Mouse (Mus musculus): ENCODE data around the gene Galr2. TPM values are rescaled to one million over a fixed set of nuclear protein-coding genes. Genes with fewer than 3 reads are reported as not detected.
"Not testable (repeated sequence)": the region's sequence is repeated elsewhere in the genome, so short reads cannot be mapped to it uniquely, and the experiment has no call there.

The Galr2 gene
- polyA plus RNA-seq, 1 experiment from 2014 or later, result 0.10 TPM

DNA sequence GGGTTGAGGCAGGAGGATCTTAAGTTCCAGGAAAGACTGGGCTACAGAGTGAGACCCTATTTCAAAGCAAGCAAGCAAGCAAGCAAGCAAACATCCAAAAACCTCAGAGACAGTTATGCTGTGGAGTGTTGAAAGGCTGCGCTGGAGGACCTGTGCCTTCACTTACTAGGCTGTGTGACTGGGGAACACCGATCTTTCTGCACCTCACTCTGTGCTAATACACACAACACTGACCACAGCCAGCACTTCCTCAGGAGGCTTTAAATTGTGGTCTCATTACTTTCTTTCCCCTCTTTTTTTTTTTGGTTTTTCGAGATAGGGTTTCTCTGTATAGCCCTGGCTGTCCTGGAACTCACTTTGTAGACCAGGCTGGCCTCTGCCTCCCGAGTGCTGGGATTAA lies 14.9 kb upstream of the Galr2 start:
- no peaks in the 10 kb centered on the region for H3K27me3 ChIP-seq (replicated peaks; ENCODE audit: control insufficient read depth, insufficient read depth, low read length)
- no peak for ATAC-seq
- H3K4me1 ChIP-seq (replicated peaks; ENCODE audit: control insufficient read depth, insufficient read depth, low read length), result peaks cover 4% of the 10 kb centered on the region
- H3K9ac ChIP-seq (replicated peaks; ENCODE audit: low read depth, low read length), result no peak overlapping the region
- 93% methylated on average over 4 of the region's 4 CpGs for WGBS
- H3K4me3 ChIP-seq (replicated peaks; ENCODE audit: low read length), result no peak overlapping the region
- H3K9me3 ChIP-seq (ENCODE audit: control insufficient read depth, low read length), result no peaks in the 10 kb centered on the region
- H3K4me2 ChIP-seq (ENCODE audit: low read length), result no peak overlapping the region
- no peak overlapping the region for H3K27ac ChIP-seq (ENCODE audit: low read length)
- H3K36me3 ChIP-seq (ENCODE audit: control insufficient read depth, insufficient read depth), result peaks cover 46% of the 10 kb centered on the region

DNA sequence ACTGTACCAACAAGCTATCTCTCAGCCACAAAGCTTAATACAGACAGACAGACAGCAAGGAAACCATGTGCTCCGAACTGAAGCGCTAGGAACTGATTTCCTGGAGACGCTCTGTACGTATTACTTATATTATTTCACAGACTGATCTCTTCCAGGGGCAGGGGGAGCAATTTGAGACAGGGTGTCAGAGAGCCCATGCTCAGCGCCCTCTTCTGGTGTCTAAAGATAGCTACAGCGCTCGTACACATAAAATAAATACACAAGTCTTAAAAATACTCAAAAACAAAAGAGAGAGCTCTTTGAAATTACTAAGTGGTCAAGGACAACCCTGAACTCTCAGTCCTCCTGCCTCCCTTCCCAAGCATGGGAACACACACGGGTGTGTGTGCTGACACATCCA lies 13.1 kb upstream of the Galr2 start:
- H3K4me3 ChIP-seq (replicated peaks; ENCODE audit: low read length), result no peak overlapping the region
- H3K9me3 ChIP-seq (ENCODE audit: control insufficient read depth, low read length), result no peaks in the 10 kb centered on the region
- peaks cover 30% of the 10 kb centered on the region for H3K36me3 ChIP-seq (ENCODE audit: control insufficient read depth, insufficient read depth)
- H3K4me2 ChIP-seq (ENCODE audit: low read length), result no peak overlapping the region
- no peak overlapping the region for H3K27ac ChIP-seq (ENCODE audit: low read length)
- no peak overlapping the region for H3K9ac ChIP-seq (replicated peaks; ENCODE audit: low read depth, low read length)
- 86% methylated on average over 8 of the region's 8 CpGs for WGBS
- no peaks in the 10 kb centered on the region for H3K27me3 ChIP-seq (replicated peaks; ENCODE audit: control insufficient read depth, insufficient read depth, low read length)
- peaks cover 15% of the 10 kb centered on the region for H3K4me1 ChIP-seq (replicated peaks; ENCODE audit: control insufficient read depth, insufficient read depth, low read length)
- ATAC-seq, result no peak

DNA sequence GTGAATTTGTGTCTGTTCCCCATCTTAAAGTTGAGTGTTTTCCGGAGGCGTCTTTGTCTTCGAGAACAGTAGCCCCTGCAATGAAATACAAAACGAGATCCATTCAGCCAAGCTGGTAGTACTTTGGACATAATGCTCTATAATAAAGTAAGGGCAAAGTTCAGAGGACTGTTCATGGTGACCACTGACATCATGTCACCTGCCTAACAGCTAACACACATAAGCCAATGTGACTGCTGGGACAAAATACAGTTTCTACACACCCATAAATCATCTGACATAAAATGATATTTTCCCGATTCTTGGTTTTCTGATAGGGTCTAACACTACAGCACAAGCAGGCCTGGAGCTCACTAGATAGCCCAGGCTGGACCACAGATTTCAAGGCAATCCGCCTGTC lies 12.4 kb upstream of the Galr2 start:
- 96% methylated on average over 6 of the region's 6 CpGs for WGBS
- peaks cover 25% of the 10 kb centered on the region for H3K36me3 ChIP-seq (ENCODE audit: control insufficient read depth, insufficient read depth)
- no peaks in the 10 kb centered on the region for H3K9me3 ChIP-seq (ENCODE audit: control insufficient read depth, low read length)
- H3K4me1 ChIP-seq (replicated peaks; ENCODE audit: control insufficient read depth, insufficient read depth, low read length), result peaks cover 21% of the 10 kb centered on the region
- H3K27ac ChIP-seq (ENCODE audit: low read length), result no peak overlapping the region
- H3K27me3 ChIP-seq (replicated peaks; ENCODE audit: control insufficient read depth, insufficient read depth, low read length), result no peaks in the 10 kb centered on the region
- no peak for ATAC-seq
- no peak overlapping the region for H3K4me2 ChIP-seq (ENCODE audit: low read length)
- H3K9ac ChIP-seq (replicated peaks; ENCODE audit: low read depth, low read length), result no peak overlapping the region
- H3K4me3 ChIP-seq (replicated peaks; ENCODE audit: low read length), result no peak overlapping the region

DNA sequence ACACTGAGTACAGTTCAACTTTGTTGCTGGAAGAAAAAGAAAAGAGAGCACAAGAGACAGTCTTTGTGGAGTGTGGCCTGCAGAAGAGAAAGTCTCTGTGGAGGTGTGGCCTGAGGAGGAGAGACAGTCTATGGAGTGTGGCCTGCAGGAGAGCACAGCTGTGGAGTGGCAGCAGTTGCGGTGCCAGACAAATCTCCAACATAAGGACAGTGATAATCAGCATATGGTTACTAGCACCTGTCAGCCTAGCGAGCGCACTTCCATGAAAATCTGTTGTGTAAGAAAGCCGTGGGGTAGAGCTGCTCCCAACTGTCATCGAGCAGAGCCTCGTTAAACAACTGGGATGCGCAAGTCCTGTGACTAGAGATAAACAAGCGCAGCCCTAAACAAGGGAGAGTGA lies 11.2 kb upstream of the Galr2 start:
- no peaks in the 10 kb centered on the region for H3K27me3 ChIP-seq (replicated peaks; ENCODE audit: control insufficient read depth, insufficient read depth, low read length)
- no peak overlapping the region for H3K9ac ChIP-seq (replicated peaks; ENCODE audit: low read depth, low read length)
- H3K27ac ChIP-seq (ENCODE audit: low read length), result no peak overlapping the region
- 73% methylated on average over 8 of the region's 8 CpGs for WGBS
- H3K4me2 ChIP-seq (ENCODE audit: low read length), result no peak overlapping the region
- no peak overlapping the region for H3K4me3 ChIP-seq (replicated peaks; ENCODE audit: low read length)
- no peak for ATAC-seq
- H3K36me3 ChIP-seq (ENCODE audit: control insufficient read depth, insufficient read depth), result peaks cover 18% of the 10 kb centered on the region
- H3K4me1 ChIP-seq (replicated peaks; ENCODE audit: control insufficient read depth, insufficient read depth, low read length), result peaks cover 25% of the 10 kb centered on the region
- no peaks in the 10 kb centered on the region for H3K9me3 ChIP-seq (ENCODE audit: control insufficient read depth, low read length)

DNA sequence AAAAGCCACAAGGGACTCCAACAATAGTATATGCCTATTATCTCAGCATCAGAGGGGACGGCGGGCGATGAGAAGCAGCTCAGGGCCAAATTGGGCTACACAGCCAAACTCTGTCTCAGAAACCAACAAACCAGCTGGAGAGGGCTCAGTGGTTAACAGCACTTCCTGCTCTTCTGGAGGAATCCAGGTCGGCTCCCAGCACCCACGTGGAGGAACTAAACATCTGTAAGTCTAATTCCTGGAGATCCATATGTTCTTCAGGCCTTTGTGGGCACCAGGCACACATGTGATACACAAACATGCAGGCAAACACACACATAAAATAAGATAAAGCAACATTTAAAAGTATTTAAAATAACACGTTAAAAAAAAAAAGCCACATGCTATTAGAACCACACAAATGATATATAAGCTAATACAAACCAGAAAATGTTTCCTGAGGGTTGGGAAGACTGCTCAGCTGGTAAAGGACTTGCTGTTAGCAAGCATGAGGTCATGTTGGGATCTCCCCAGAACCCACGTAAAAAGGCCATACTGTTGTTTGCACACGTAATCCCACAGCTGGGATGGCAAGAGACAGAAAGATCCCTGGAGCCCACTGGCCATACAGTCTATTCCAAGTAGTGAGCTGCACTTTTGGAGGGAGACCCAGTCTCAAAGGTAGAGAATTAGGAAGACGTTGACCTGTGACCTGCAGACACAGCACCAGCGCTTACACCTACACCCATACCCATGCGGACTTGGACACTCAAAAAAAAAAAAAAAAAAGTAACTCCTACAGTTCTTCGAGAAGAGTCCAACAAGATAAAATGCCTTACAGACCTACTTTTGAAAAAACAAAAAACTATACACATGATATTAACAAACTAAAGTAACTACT lies 7.9 kb upstream of the Galr2 start:
- Histone ChIP-seq H3K9me3 (ENCODE audit: control insufficient read depth, low read length) (no peaks in the 10 kb centered on the region), H3K9ac (replicated peaks; ENCODE audit: low read depth, low read length) (peak overlapping the region; percentile 93), H3K4me1 (replicated peaks; ENCODE audit: control insufficient read depth, insufficient read depth, low read length) (peaks cover 29% of the 10 kb centered on the region), H3K4me3 (replicated peaks; ENCODE audit: low read length) (peak overlapping the region; percentile 97), H3K27ac (ENCODE audit: low read length) (no peak overlapping the region), H3K36me3 (ENCODE audit: control insufficient read depth, insufficient read depth) (peaks cover 6% of the 10 kb centered on the region), H3K4me2 (ENCODE audit: low read length) (peak overlapping the region; percentile 96), H3K27me3 (replicated peaks; ENCODE audit: control insufficient read depth, insufficient read depth, low read length) (no peaks in the 10 kb centered on the region)
- no peak for ATAC-seq
- WGBS, result 63% methylated on average over 12 of the region's 12 CpGs

DNA sequence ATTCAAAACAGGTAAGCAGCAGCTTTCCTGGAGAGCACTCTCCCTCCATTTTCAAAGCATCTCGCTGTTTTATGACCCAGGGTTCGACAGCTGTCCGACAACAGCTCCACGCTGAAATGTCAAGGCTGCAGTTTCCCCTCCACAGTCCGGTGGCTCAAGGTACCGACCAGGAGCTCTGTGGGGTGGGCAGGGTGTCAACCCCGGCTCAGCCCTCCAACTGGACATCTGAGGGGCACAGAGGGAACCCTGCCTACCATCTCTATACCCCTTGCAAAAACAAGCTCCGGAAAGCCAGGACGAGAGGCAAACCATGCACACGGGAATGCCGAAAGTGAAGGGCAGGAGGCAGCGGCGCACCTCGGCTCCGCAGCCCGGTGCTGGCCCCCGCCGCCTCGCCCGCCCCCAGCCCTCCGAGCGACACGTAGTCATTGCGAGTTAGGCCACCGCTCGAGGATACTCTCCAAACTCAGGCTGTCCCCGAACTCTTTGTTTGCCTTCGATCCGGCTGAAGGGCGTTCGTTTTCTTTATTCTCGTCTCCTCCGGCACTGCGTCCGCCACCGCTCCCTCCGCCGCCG lies 7.2 kb upstream of the Galr2 start:
- Histone ChIP-seq H3K36me3 (ENCODE audit: control insufficient read depth, insufficient read depth) (peaks cover 2% of the 10 kb centered on the region; the same call in 1 of the 2 replicates), H3K27ac (ENCODE audit: low read length) (peak overlapping the region; percentile 41), H3K4me2 (ENCODE audit: low read length) (peak overlapping the region; percentile 96), H3K4me3 (replicated peaks; ENCODE audit: low read length) (peak overlapping the region; percentile 97), H3K9me3 (ENCODE audit: control insufficient read depth, low read length) (no peaks in the 10 kb centered on the region), H3K27me3 (replicated peaks; ENCODE audit: control insufficient read depth, insufficient read depth, low read length) (no peaks in the 10 kb centered on the region), H3K9ac (replicated peaks; ENCODE audit: low read depth, low read length) (peak overlapping the region; percentile 93), H3K4me1 (replicated peaks; ENCODE audit: control insufficient read depth, insufficient read depth, low read length) (peaks cover 29% of the 10 kb centered on the region)
- ATAC-seq, result peak; percentile 52
- WGBS, result under 1% methylated on average over 34 of the region's 39 CpGs

DNA sequence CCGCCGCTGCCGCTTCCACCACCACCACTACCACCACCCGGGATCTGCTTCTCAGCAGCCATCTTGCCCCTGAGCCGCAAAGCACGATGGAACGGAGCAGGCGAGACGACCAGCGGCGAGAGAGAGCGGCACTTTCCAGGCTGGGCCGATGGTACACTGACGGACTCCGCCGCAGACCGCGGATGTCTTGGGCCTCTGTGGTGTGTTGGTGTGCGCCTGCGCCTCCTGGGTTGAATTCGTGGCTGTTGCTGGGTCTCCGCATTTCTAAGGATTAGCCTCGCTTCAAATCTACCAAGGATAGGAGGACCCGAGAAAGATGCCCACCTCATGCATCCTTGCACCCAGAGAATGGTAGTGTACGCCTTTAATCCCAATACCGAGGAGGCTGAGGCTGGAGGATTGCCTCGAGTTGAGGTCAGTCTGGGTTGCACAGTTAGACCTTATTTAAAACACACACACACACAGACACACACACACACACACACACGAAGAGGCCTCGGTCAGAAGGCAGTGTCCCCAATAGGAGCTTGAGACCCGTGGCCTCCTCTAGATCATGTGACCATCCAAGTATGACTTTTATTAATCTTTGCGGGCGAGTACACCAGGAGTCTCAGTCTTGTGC lies 6.6 kb upstream of the Galr2 start, which contains the start of gene Srp68:
Srp68 (minus strand) TSS at position 173 of the 622 bp plus-strand sequence.
- Histone ChIP-seq H3K9ac (replicated peaks; ENCODE audit: low read depth, low read length) (peak within 1 kb of the TSS; percentile 93), H3K9me3 (ENCODE audit: control insufficient read depth, low read length) (no peaks in the 10 kb centered on the region), H3K4me1 (replicated peaks; ENCODE audit: control insufficient read depth, insufficient read depth, low read length) (peaks cover 29% of the 10 kb centered on the region), H3K4me3 (replicated peaks; ENCODE audit: low read length) (peak within 1 kb of the TSS; percentile 97), H3K27ac (ENCODE audit: low read length) (peak within 1 kb of the TSS; percentile 91), H3K27me3 (replicated peaks; ENCODE audit: control insufficient read depth, insufficient read depth, low read length) (no peaks in the 10 kb centered on the region), H3K36me3 (ENCODE audit: control insufficient read depth, insufficient read depth) (peaks cover 2% of the 10 kb centered on the region; the same call in 1 of the 2 replicates), H3K4me2 (ENCODE audit: low read length) (peak within 1 kb of the TSS; percentile 96)
- WGBS, result 3% methylated on average over 32 of the region's 32 CpGs
- peak; percentile 100 for ATAC-seq

DNA sequence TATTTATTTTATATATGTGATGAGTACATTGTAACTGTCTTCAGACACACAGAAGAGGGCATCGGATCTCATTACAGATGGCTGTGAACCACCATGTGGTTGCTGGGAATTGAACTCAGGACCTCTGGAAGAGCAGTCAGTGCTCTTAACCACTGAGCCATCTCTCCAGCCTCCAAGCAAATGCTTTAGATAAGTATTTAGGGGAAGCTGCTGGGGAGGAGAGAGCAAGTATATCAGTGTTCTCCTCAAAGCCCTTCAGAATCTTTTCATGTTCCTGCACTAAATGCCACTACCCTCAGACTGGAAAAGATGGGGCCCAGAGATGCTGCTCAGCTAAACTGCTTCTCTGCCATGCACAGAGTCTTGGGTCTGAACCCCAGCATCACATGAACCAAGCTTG lies 3.6 kb upstream of the Galr2 start:
- not testable (repeated sequence) for ATAC-seq; H3K9me3 ChIP-seq (ENCODE audit: control insufficient read depth, low read length); H3K36me3 ChIP-seq (ENCODE audit: control insufficient read depth, insufficient read depth); H3K4me3 ChIP-seq (replicated peaks; ENCODE audit: low read length); H3K9ac ChIP-seq (replicated peaks; ENCODE audit: low read depth, low read length); H3K27ac ChIP-seq (ENCODE audit: low read length); H3K4me2 ChIP-seq (ENCODE audit: low read length)
- Histone ChIP-seq H3K4me1 (replicated peaks; ENCODE audit: control insufficient read depth, insufficient read depth, low read length) (peaks cover 30% of the 10 kb centered on the region), H3K27me3 (replicated peaks; ENCODE audit: control insufficient read depth, insufficient read depth, low read length) (peaks cover 26% of the 10 kb centered on the region)
- 93% methylated on average over 1 of the region's 1 CpGs for WGBS

DNA sequence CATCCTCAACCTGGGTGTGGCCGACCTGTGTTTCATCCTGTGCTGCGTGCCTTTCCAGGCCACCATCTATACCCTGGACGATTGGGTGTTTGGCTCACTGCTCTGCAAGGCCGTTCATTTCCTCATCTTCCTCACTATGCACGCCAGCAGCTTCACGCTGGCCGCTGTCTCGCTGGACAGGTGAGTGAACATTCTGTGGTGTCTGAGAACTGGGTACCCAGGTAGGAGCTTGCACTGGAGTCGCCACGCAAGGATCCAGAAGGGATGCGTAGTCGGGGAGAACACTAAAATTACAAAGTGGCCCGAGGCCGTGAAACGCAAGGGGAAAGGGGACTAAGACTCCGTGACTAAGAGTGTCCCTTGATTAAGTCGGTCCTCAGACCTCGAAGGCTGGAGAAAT lies 932 bp downstream of the Galr2 start:
- Histone ChIP-seq H3K27ac (ENCODE audit: low read length) (no peak overlapping the region), H3K27me3 (replicated peaks; ENCODE audit: control insufficient read depth, insufficient read depth, low read length) (peaks cover 56% of the 10 kb centered on the region), H3K9ac (replicated peaks; ENCODE audit: low read depth, low read length) (peak overlapping the region; percentile 15; the same call in 1 of the 2 replicates), H3K4me2 (ENCODE audit: low read length) (peak overlapping the region; percentile 48), H3K36me3 (ENCODE audit: control insufficient read depth, insufficient read depth) (no peaks in the 10 kb centered on the region), H3K4me1 (replicated peaks; ENCODE audit: control insufficient read depth, insufficient read depth, low read length) (peaks cover 14% of the 10 kb centered on the region), H3K9me3 (ENCODE audit: control insufficient read depth, low read length) (no peaks in the 10 kb centered on the region), H3K4me3 (replicated peaks; ENCODE audit: low read length) (peak overlapping the region; percentile 33)
- ATAC-seq, result no peak
- WGBS, result 2% methylated on average over 18 of the region's 18 CpGs

All from forebrain, embryonic 16.5 days (tissue).